Mouse (Mus musculus) liver (tissue): Measurements from ENCODE around the gene Znrf3.

Experiments
- DNase-seq: peaks from one replicate; pipeline ENCODE4 v3.0.0-alpha.2; 2020; ENCODE audit warnings: mixed read lengths

The Znrf3 gene

DNA sequence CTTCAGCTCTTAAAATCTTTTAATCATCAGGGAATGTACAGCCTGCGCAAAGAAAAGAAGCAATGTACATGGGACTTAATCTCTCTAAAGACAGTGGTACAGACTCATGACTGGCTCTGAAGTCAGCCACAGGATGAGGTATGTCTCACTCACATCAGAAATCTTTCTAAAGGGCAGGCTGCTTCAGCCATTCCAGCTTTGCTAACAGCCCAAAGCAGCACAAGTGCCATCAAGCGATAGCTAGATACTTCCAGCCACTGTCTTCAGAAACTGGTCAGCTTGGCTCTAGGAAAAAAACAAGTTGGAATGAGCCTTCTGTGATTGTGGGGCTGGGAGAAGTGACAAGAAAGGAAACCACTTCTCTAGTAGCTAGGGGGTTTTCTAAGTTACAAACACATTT lies 7.0 kb downstream of the Znrf3 start:
- DNase-seq: no peak

DNA sequence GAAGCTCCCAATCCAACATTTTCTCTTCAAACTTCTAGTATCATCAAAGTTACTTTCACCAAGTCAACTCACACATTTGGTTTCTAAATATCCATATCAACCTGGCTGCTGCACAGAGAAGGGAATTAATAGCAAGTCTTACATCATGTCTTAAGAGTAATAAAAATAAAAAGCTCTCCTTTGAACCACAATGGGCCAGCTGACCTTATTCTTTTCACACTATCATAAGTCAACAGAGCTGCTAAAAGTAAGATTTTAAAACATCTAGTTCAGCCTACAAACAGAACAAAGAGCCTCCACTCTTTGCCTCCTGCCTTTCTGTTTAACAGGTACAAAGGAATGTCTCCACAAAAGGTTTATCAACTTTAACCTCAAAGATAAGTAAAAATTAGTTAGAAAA lies 7.7 kb downstream of the Znrf3 start:
- no peak for DNase-seq

DNA sequence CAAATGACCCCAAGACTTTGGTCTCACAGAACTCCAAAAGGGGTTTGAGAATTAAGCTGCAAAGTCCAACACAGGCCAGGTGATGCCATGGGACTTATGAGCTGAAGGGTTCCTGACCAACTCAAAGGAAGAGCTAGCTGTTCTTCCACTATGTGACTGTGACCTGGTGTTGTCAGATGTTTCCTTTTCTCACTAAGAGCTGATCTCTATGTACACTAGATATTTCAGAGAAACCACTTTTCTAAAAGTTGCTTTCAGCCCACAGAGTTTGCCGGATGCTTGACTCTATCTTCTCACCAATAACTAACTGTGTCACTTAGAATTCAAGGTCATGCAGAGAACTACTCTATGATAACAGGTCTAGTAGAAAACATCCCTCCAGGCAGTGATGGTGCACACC lies 9.2 kb downstream of the Znrf3 start:
- no peak for DNase-seq

DNA sequence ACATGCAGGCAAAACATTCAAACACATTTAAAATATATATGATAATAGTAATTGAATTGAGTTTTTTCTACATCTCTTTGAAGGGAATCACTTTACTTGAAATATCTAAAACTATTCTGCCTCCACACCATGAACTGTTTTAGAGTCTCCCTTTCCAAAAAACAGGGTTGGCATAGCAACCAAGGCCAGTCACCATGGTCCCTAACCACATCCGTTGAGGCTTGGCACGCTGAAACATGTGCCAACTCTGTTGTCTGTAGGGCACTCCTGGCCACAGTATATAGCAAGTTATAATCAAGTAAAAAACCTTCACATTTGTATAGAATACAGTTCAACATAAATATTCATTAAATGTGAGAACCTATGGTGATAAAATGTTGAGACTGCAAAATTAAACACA lies 12.3 kb downstream of the Znrf3 start:
- no peak for DNase-seq

DNA sequence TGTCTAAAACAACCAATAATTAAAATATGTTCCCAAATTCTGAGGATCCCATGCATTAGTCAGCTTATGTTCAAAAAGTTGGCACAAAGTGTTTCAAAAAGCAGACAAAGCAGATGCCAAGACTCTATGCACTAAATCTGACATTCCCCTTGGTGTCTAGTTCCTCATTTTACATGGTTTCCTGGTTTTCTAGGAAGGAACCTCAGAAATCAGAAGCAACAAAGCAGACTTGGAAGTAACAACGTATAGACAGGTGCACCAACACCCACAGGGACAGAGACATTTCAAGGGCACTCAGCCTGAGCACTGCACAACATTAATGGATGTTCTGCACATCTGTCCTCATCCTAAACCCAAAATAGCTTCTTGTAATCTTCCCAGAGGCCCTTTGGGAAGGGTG lies 13.8 kb downstream of the Znrf3 start:
- no peak for DNase-seq

DNA sequence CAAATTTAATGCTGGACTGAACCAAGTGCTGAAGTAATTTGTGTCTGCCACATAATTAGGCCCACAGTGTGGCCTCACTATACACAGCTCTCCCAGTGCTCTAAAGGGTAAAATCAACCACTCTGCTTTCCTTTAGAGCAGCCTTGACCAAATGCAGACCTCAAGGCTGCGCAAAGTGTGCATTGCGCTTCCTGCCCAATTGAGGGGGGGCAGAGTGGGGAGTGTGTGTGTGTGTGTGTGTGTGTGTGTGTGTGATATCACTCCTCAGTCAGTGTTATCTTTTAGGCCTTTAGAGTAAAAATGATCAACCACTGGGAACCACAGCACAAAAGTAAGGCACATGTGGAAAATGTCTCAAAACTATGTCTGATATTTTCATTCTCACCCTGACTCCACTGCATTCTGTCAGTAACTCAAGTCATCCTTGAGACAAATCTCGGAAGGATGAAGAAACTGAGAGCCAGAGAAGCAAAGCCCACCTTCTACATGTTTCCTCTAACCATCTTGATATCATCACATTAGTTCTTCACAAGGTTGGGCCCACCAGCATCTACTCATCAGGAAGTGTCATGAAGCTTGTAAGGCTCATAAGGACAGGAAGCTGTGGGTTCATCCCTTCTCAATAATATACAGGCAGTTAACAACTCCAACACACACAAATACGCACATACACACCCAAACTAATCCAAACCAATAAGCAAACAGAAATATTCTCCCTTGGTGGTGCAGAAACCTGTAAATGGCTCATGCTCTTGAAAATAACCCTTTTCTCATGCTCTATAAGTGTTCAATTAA lies 15.1 kb downstream of the Znrf3 start:
- no peak for DNase-seq

DNA sequence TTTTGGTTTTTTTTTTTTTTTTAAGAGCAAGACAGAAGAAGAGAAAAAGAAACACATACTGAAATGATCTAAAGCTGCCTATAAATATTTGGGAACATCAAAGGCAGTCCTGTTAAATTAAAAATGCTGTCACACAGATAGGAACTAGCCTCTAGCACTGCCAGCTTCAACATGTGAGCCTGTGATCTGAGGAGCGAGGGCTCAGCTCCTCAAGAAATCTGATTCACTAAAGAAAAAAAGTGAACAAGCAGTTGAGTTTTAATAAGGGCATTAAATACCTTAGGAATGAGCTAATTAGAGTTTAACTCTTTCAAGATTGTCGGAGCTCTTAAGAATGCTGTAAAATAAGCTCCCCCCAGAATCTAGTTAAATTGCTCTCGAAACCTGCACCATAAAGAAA lies 17.4 kb downstream of the Znrf3 start:
- no peak for DNase-seq

DNA sequence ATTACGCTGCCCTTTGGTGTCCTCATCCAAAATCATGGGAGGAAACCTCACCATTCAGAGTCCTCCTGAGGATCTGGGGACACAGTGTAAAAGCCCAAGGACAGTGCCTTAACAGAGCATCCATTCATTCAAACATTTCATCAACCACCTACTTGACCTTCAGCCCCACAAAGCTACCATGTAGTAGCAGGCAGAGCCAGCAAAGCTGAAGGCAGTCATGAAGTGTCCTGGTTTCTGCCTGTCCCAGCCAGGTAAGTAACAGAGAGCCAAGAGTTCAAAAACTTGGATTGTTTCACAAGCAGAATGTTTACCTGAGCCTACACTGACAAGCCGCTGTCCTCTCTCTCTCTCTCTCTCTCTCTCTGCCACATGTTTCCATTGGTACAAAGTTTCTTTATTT lies 18.3 kb downstream of the Znrf3 start:
- DNase-seq: no peak

DNA sequence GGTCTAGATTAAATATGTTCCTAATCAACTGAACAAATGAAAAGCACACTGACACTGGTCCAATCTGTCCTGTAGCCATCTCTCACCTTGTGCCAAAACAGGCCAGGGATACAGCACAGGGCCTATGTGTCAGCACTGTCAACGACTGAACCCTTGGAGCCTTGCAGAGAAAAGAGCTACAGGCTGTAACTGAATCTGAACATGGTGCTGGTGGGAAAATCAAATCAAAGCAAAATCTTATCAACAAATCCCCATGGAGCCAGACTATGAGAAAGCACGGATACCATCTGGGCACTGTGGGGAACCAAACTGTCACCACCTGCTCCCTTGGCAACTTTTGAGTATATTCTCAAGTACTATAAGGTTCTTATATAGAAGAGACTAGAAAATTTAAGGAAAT lies 19.5 kb downstream of the Znrf3 start:
- DNase-seq: no peak

DNA sequence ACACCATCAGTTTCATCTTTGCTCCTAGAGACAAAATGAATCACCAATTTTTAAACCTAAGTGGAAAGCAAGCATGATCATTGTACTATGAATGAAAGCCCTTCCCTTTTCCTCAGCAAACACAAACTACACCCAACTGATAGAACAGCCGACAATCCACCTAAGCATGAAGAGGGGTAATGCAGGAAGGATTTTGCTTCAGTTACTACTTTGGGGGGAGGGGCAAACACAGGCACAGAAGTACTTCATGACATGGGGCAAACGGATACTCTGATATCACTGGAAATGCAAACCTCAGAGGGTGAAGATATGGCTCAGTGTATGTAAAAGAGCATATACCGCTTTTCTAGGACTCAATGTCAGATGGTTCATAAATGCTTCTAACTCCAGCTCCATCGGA lies 20.5 kb downstream of the Znrf3 start:
- DNase-seq: no peak

DNA sequence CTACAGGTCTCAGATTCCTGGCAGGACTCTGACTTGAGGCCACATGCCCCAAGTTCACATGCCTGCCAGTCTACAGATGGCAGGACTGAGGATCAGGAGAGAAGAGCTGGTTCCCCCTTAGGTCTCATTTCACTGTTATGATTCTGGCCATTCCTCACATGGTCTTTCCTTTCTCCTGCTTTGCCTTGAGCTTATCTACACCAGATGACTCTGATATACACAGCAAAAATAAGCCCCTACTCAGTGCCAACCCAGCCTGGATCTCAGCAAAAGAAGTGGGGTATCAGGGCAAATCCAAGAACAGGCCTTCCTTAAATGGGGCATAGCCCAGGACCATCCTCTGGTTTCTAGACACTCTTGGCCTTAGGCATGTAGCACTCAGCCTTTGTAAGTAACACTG lies 21.6 kb downstream of the Znrf3 start:
- no peak for DNase-seq

DNA sequence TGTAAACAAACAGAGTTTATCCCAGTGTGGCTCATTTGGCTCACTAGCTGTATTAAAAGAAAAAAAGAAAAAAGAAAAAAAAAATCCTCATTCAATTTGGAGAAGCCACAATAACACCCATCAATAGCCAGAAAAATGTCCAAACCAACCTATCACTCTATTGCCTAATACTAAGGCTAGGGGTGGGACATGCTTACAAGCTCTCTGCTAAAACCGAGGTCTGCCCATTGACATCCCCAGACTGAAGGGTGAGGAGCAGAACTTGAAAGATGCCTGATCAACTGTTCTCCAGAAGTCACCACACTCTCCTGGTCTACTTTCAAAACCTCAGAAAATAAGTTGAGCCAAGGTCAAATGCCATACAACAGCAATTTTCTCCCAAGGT lies 22.4 kb downstream of the Znrf3 start:
- no peak for DNase-seq

DNA sequence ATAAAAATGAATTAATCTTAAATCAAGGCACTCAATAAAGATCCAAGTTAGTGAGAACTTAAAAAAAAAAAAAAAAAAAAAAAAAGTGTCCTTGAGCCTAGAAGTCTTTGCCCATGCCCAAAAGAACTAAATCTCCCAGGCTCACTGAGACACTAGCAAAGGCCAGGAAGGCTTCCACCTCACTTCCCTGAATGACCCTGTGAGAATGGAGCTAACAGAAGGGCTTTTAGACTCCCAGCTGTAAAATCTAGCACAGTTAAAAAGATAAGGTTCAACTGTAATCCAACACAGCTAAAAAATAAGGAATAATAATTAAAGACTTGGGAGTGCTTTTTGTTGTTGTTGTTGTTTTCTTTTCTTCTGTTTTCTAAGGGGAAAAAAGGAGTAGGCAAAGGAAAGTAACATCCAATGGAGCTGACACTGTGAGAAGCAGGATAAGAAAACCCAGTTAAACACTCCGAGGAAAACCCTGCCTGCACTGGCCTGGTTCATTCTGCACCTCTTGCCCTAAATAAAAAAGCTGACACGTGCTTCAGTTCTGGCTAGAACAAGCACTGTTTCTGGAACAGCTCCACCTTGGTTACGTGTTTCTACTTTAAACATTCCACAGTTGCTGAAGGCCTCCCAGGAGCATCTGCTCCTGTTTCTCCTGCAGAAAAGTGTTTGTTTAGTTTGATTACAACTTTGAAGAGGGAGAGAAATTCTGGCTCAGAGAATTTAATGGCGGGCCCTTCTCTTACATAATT lies 23.0 kb downstream of the Znrf3 start:
- no peak for DNase-seq

DNA sequence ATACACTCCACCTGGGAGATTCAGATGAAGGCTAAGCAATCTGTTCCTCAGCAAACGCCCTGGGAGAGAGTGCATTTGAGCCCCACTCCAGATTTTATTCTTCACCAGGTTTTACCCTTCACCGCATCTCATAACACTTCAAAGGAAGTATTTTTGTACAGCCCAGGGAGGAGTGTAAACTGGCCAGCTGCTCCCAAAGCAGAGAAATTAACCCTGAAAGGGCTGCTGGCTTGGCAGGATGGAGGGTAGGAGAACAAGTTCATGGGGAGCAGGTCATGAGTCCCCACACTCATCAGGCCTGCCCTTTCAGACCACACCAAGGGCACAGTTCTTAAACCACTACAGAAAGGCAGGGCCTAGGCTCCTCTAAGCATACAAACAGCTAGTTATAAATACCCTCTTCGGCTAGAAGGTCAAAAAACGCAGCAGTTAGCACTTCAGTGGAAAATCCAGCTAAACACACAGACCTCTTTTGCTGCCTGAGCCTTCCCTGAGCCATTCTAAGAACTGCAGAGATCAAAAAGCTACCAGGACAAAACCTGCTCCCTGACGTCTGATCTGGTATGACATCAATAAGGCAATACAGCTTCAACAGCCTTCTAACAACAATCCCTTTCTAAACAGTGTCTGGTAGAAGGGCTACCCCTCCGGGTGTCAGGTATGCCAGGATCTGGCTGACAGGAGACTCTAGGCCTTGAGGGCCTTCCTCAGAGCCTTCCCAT lies 28.9 kb downstream of the Znrf3 start:
- no peak for DNase-seq

DNA sequence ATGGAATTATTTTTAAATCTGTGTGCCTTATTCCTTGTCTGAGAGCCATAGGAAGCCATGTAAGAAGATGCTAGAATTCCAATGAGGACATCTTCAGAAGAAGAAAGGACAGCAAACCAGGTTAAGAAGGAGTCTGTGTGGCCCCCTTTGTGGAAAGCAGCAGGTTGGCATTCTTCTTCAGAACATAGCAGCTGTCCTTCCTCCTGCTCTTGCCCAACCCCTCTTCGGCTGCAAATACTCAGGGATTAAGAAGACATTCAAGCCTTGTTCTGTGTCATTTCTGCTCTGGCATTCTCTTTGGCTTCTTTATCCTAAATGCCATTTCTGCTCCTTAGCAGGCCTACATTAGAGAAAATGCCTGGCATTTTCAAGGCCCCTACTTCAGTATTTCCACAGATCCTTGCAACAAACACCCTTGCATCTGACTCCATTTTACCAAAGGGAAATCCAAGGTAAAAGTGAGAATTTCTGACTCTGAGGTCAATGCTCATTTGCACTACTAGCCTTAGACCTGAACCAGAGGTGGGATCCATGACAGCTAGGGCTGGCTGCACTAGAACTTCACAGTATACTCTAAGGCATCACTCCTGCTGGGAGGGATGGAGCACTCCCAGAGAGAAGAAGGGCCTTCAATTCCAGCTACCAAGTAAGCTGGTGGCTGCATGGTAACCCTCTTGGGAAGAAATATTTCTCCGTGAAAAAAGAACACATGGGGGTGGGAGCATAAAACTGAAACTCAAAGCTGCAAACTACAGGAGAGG lies 29.6 kb downstream of the Znrf3 start:
- DNase-seq: no peak

DNA sequence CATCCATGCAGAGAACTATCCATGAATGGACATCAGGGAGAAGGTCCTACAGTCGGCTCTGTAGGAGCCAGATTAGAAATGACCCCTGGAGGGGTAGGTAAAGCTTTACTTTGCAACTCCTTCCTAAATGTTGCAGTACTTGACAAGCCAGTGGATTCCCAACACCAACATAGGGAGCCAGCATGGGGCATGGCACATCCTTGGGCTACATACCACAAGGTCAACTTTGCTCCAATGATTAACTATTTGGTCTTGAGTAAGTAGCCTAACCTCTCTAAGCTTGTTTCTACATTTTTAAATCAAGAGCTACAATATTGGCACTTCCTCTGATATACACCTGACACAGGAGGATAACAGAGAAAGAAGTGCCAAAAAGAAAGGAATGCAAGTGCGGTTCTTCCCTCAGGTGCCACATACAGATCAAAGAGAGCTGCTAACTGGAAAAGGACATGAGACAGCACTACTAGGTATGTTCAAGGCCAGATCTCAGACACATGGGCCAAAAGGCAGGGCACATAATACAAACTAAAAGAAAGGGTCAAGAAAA lies 31.9 kb downstream of the Znrf3 start:
- no peak for DNase-seq

DNA sequence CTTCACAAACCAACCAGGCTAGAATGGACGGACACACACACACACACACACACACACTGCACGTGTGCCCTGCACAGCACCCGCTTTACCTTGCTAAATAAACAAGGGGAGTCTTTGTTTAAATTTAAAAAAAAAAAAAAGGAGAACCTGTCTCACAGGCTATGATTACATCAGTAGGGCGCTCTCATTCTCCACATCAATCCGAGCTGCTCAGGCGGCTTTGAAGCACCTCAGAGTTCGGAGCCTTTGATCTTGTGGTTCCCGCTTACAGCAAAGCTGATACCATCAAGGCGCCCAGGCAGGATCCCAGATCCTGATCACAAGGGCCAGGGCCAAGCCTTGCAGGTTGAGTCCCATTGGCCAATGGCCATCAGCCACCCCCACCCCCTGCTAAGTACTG lies 33.1 kb downstream of the Znrf3 start:
- peak; percentile 55 for DNase-seq

DNA sequence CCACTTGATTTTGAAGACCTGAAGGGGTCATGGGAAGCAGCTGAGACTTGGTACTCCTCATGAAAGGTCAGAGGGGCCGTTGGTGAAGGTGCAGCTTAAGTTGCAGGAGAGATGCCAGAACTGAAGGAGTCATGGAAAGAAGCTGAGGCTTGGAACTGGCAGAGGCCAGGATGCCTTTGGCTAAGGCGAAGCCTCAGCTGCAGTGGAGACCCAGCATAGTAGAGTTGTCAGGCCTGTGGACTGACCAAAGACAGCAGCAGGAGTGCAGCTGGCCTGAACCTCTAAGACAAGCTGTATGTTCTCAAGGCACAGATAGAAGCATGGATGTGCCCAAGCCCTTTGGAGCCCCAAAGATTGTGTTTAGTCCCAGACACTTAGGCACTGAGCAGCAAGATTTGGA lies 40.5 kb downstream of the Znrf3 start:
- DNase-seq: no peak

DNA sequence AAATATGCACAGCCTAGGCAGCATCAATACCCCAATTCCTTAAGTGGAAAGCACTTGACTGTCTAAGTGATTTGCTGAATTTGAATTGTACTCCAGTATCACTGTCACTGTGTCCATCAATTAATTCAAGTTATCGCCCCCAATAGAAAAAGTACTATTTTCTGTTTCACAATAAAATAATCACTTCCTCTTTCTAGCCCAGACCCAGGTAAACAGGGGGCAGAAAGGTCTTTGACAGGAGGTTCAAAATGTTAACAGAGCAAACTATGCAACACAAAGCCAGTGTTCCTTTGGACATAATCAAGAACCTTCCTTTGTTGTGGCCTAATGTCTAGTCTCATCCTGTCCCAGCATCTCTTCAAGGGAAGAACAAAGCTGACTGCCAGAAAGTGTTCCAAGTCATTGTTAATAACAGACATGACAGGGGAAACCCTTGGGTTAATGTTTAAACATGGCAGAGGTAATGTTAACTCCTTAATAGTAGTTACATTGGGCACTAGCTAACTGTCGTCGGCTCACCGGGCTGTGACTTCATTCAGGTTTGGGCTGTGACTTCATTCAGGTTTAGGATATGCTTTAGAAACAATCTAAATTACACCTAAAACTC lies 42.4 kb downstream of the Znrf3 start:
- DNase-seq: no peak

DNA sequence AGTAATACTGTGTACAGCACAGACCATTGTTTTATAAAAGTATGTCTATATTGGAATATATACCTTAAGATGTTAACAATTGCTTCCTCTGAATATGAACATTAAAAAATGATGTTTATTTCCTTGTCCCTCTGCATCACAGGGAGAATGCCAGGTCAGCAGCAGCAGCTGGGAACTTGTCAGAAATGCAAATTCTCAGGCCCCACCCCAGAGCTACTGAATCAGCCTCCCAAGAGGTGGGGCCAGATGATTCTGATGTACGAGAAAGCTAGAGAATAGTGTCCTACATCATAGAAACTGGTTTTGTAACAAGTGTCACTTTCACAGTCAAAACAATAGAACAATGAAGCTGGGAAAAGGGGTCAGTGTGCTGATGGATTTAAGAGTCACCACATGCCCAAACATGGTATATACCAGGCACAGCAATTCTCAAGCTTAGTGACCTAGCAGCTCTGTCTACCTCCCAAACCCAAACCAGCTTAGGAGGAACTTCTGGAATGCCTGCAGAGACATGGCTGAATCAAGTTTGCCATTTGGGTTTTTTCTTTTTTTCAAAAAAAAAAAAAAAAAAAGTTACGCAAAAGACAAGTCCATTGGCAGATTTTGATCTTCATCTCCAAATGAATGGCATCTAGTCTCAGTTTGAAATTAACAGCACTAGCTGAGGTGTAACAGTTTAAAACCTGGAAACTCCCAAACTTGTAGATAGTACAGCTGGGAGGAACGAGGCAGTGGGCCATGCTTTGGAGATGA lies 46.2 kb downstream of the Znrf3 start:
- no peak for DNase-seq

DNA sequence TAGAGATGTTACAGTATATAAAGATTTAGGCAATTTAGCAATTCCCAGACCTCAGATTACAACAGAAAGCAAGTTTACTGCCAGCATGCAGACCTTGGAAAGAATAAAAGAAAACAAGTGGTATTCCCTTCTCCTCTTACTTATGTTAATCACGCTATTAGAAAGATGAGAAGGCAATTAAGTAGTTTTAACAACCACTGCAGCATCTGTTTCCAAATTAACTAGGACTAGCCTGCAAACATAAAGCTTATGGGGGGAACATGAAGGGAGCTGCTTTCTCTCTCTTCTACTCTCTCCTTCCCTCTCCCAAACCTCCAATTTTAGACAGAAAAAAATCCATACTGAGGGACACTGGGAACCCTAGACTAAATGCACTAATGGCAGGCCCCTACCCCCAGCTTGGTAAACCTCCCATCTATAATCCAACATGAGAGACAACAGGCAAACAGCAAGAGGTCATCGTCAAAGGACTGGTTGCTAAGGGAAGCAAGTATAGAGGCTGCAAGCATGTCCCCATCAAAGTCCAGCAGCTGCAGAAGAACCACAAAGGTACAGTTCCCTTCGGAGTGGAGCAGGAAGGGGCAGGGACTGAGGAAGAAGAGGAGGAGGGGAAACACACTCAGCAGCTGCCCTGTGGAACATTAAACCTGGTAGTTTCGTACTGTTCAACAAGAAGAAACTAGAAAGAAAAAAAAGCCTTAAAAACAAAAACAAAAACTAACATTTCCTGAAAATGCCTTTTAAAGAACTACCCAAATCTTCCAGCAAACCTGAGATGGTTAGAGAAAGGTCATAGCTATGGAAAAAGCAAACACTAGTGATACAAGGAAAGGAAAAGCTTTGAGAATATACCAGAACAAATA lies 53.4 kb downstream of the Znrf3 start:
- no peak for DNase-seq
